Mouse (Mus musculus) lung, postnatal 10 days (tissue): ENCODE data around the gene Rnf2.
A peak's percentile ranks its signal among the peaks of the same experiment; 100 is the strongest.

Experiments used
- DNase-seq: peaks from one replicate; pipeline ENCODE4 v3.0.0; 2021

Gene Rnf2

DNA sequence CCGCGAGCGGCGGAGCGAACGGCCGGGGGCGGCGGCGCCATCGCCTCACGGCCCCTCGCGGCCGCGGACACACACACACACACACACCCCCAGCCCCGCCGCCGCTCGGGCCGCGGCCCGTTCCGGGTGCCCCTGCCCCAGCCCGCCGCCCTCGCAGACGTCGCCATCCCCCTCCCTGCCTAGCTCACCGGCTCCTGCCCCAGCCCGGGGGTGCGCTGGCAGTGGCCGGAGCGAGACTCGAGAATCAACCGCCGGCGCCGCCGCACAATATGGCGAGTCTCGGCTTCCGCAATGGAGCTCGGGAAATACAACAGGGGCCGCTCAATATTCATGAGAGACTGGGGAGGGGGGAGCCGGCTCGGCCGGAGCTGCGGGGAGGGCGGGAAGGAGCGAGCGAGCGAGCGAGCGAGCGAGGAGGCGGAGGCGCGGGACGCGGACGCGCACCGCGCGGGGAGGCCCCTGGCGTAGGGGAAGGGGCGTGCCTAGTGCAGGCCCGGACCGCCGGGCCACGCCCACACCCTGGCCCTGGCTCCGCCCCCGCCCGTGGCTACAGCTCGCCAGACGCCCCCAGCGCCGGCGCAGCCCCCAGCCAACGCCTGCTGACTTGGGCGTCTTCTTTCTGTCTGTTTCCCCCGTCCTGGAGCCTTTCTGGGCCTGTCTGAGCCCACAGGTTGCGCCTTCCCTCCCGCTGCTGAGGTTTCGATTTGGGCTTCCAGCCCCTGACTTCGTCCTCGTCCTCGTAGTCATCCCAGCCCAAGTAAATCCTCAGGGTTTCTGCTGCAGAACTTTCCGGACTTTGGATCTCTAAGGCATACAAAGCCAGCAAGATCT is at the start of gene Rnf2:
Rnf2 (minus strand) TSS at position 425 of the 831 bp plus-strand sequence.
- peak; percentile 96 for DNase-seq

DNA sequence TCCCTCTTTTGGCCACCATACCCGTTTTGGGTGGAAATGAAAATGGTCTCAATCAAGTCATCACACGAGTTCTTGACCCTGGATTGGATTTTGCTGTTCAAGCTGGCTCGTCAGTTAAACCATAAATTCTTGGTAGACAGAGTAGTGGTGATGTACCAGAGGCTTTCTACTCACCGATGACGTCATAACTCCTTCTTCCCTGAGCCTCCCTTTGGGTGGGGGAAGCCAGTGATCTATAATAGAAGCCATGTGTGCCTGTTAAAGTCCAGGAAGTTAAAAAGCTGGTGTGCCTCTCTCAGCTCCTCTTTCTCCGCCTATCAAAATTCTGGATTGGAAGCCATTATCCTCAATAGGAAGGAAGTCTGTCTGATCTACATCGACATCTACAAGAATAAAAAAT is 49.0 kb upstream of the Rnf2 start:
- no peak for DNase-seq

DNA sequence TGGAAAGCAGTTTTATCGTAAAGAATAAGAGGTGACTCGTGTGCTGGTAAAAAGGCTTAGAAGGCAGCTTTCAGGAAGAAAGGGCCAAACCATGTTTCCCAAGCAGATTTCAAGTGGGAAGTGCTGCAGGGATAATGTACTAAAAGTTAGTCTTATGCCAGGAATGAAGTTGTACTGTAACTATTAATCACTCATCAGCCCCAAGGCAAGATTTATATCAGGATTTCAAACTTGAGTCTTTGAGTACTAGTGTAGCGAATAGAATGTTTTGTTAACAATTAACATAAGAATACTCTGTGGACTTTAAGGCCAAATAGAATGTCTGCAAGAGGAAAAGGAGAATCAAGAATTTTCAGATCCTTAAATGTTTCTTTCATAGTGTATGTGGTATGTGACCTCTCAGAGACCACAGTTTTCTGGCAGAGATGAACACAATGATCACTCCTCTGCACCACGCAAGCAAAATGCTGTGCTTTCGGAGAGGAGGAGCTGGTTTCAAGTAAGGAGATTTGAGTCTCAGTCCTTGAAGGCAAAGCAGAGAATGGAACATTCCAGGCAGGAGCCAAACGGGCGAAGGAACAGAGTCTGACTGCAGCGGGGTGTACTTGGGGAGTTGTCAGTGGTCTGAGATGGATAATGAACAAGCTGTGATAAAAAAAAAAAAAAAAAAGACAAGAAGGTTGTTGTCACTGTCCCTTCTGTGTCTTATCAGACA is 48.3 kb upstream of the Rnf2 start:
- DNase-seq: peak; percentile 11

DNA sequence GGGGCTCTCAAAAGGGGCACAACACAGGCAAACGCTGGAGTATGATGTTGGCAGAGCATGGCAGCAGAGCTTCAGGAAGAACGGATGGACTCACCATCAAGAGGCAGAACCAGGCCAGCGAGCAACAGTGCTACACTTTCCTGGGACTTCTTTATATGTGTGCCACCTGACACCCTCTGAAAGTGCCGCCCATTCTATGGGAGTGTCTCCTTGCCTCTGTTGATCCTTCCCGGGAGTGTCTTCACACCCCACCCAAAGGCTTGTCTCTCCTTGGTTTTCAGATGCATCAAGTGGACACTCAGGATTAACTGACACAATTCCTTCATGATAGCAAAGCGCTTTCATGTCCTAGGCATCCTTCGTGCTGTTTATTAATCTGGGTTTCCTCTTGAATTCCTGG is 44.8 kb upstream of the Rnf2 start:
- DNase-seq: no peak

DNA sequence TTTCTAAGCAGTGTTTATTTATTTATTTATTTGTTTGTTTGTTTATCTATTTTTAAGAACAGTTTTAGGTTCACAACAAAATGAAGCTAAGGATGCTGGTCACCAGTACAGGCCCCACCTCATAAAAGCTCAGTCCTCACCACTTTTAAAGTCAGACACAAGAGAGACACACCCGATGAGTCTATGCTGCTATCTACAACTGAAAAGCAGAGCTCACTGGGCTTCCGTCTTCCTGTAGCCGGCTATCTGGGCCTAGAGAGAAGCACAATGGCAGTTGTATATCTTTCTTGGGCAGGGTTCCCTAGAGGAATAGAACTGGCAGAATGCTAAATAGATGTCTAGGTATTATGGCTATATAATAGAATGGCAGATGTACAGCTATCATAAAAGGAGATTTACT is 43.8 kb upstream of the Rnf2 start:
- DNase-seq: no peak

DNA sequence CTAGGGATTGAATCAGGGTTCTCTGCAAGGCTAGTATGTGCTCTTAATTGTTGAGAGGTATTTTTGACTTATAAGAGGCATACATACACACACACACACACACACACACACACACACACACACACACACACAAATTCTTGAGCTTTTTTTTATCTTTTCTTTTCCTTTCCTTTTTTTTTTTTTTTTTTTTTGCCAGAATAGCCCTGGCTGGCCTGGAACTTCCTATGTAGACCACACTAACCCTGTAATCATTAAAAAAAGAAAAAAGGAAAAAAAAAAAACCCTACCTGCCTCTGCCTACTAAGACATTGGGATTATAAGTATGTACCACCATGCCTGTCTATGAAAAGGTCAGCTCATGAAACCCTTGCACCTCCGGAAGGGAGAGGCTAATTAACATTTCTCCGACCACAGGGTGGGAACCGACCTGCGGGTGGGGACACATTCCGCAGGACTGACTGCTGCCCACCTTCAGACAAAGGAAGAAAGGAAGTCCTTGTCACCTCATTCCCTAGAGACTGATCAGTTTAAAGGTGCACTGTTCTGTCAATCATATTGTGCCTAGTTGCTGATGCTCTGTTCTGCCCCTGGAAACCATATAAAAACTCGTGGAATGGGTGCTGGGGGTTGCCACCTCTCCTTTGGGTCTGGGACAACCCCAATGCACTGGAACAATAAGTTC is 43.2 kb upstream of the Rnf2 start:
- no peak for DNase-seq

DNA sequence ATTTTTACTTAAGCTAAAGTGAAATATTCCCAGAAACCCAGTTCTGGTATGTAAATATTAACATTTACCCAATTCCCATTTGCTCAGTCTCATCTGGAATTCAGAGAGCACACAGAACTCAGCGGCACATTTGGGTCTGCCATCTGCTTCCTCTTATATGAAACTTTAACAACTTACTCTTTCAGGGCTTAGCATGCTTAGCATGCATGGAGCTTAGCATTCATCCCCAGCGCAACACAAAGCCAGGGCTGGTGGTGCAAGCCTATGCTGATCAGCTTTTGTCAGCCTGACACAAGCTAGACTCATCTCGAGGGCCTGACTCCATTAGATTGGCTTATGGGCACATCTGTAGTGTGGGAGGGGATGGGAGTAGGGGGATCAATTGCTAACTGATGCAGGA is 25.9 kb upstream of the Rnf2 start:
- no peak for DNase-seq

DNA sequence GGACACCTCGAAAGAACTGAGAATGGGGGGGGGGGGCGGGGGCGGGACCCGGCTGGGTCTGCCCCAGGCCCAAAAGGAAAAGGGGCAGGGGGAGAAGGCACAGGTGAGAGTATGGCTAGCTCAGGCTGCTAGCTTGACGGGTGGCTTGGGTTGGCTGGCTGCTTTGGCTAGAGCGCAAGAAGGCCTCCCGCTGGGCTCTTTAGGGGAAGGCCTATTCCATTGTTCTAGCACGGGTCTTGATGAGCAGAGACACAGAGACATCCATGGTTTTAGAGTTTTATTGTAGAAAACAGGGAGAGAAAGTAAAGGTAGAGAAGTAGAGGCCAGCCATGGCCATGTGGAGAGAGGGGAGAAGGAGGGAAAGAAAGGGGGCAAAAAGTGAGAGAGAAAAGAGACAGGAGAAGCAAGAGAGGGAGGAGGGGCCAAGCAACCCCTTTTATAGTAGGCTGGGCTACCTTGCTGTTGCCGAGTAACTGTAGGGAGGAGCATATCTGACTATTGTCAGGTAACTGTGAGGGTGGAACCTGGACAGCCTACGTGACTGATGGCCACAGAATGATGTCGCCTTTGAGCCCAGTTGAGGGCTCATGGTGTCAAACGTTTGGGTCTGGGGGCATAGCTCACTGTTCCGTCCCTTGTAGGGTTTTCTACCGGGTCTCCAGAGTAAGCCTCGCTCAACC is 17.0 kb upstream of the Rnf2 start:
- DNase-seq: no peak

DNA sequence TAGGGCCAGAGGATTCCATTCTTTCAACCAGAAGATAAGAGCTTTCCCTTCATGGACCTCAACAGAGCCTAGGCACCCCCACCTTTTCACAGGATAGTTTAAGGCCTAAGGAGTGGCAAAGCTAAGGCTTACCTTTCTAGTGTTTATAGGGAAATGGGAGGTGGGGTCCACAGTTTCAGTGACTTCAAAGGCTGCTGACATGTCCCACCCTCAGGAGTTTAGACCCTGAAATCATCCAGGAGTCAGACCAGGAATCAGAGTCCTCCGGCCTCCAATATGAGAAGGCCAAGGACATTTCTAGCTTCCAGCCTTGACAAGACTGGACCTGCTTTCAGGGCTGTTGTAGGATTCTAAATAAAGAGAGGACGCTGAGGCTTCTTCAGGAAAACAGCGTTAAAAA is 16.1 kb upstream of the Rnf2 start:
- no peak for DNase-seq

DNA sequence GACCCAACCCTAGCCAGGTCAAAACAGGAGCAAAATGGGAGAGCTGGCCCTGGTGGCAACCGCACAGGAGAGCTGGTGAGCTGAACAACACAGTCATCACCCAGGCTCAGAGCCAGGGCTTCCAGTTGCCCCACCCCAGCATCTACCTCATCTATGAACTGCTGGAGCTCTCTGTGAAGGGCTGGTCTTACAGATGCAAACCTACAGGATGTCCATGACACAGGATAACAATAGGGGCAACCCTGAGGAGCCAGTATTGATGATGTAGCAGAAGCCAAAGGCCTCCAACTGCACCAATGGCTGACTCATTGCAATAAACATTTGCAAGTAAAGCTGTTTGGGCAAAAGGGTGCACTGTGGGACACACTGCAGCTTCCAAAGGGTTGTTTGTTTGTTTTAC is 15.0 kb upstream of the Rnf2 start:
- DNase-seq: no peak

DNA sequence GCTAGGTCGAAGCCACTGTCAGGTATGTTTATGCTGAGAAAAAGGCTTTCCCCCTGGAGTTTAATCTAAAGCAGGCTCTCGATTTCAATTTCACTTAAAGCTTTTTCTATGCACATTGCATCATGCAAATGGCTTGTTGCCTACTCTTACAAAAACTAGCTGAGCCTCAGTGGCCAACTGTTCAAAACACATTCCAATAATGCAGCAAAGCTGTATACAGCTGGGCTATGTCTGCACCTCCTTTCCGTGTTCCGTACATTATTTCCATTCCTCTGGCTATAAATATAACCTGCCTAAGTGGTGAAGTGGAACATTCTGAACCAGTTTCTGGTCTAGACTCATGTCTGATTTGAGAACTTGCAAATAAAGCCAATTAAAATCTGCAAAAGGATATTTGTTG is 13.4 kb upstream of the Rnf2 start:
- DNase-seq: no peak

DNA sequence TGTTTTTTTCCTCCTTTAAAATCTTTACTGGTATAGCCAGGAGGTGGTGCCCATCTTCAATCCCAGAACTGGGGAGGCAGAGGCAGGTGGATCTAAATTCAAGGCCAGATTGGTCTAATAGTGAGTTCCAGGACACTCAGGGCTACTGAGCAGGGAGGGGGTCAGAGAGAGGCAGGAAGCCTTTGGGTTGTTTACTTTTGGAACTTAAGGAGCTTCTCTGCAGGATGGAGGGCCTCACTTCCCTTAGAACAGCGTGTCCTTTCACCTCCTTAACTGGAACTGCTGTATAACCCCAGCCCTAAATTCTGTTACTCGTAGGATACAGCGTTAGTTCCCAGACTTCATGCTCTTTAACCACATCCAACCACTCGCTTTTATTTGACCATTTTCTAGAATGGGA is 10.1 kb upstream of the Rnf2 start:
- no peak for DNase-seq

DNA sequence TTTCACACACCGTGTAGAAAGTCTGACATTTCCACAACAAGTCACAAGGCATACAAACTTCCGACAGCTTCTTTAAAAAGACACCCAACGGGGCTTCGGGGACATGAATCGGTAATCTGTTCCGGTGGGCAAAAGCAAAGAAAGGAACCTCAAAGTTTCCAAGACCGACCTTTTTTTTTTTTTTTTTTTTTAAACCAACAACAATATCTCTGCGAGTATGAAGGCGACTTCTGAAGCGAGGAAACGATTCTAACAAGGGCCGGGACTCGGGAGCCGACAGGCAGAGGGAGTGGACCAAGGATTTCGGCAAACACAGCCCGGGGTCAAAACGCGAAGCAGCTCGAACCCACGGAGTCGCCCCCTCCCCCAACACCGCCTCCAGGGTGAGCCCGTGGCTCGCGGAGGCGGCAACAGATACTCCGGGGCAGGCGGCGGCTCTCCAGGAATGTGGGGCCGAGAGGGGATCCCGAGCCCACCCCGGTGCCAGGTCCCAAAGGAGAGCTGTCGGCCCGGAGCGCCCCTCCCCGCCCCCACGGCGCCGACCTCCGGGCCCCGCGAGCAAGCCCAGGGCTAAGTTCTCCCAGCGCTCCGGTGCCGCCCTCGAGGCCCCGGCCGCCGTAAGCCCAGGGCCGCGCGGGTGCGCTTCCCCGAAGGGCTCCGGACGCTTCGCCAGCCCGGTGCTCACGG is 797 bp downstream of the Rnf2 start:
- DNase-seq: peak; percentile 67

DNA sequence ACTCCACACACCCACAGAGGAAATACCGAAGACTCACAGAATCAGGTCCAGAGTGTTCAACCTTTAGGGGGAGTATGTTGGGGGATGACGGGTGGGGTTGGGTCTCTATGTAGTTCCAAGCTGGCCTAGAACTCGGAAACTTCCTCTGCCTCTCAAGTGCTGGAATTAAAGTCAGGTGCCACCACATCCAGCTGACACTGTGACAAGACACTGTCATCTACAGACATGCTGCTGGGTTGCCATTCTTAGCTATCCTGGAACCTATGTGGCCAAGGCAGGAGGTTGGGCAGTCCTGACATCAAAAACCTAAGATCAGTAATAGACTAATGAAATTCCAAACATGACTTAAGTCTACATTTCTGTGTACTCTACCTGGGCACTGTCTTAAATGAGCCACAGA is 2.4 kb downstream of the Rnf2 start:
- no peak for DNase-seq

DNA sequence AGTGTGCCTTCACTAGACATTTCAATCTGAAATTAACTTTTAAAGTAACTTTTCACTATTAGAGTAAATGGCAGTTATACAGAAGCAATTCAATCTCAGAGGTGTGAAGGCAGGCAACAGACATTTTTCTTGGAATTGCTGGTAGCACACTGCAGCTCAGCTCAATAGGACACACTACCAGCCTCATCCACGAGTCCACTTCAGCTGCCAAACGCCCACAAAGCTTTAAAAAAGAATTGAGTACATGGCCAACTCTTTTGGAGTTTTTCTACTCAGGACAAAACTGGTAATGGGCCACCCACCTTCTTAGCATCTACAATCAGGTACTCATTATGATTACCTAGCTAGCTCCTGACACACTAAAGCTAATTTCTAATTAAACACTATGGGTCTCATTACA is 2.8 kb downstream of the Rnf2 start:
- no peak for DNase-seq

DNA sequence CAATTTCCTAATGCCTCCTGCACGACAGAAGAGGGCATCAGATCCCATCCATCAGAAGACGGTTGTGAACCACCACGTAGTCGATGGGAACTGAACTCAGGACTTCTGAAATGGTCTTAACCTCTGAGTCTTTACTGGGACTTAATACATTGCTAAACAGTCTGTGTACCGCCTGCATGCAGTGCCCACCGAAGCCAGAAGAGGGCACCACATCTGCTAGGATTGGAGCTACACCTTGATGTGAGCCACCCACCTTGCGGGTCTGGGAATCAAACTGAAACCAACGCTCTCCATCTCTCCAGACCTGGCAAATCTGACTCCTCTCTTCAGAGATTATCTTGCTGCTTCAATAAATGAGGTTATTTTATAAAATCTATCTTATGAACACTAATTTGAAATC is 3.7 kb downstream of the Rnf2 start:
- DNase-seq: peak; percentile 65

DNA sequence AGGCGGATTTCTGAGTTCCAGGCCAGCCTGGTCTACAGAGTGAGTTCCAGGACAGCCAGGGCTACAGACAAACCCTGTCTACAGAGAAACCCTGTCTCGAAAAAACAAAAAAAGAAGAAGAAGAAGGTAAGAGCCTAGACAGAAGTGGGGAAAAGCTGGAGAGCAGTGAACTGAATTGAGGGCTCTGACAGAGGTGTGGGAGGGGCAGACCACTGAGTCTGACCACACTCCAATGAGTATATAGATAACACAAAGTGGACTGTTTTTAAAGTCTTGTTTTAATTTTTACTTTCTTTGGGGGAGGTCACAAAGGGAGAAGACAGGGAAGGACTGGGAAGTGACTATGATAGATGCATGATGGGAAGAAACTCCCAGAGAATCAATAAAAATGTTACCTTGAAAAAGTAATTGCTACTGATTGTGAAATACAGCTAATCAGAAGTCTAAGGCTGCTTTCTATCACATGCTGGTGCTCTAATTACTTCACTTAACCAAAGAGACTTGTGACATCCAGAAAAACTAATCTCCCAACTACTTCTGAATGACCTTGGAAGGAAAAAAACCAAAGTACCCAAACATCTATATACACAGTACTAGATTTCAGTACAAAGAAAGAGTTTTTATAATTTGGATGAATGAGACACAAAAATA is 5.0 kb downstream of the Rnf2 start:
- DNase-seq: no peak

DNA sequence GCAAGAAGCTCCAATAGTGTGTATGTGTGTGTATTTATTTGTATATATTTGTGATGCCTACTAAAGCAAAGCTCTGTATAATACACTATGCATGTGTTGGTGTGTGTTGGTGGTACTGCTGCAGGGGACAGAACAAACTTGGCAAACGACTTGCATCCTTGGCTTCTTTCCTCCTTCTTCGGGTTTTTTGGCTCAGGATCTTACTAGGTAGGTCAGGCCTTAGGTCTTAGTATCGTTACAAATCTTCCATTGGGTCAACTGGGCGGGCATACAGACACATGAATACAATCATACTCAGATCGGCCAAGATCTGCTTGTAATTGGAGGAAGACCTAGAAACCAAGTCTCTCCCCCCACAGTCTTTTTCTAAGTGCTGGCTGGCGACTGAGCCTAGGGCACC is 6.0 kb downstream of the Rnf2 start:
- DNase-seq: no peak

DNA sequence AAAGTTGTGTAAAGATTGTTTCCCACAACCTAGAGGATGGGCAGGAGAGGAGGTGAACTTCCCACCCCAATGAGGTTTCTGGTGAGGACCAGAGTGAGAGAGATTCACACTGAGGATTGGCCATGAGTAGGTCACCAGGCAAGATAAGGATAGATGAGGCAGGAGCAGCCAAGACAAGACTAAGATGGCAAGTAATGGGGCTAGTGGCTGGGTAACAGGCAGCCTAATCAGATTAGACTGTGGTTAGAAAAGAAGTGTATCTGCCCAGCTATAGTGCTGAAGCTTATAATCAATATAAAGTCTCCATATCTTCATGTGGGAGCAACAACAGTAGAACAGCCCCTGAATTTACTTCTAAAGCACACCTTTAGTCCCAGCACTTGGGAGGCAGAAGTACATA is 6.9 kb downstream of the Rnf2 start:
- DNase-seq: no peak

DNA sequence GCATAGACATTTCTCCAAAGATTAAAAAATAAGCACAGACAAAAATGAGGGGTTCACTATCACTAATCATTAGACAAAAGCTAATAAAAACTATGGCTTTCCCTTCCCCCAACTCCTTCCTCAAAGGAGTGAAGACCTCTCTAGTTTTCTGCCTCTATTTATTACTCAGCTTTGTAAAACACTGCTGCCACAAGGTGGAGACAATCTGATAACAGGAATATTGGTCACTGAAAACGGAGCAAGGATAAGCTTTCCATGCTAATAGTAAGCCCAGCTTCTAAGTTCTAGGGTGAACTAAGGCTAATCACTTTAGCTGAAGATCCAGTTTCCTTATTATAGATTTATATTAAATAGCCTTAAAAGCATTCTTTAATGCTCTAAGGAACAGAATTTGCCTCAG is 8.3 kb downstream of the Rnf2 start:
- DNase-seq: peak; percentile 18

DNA sequence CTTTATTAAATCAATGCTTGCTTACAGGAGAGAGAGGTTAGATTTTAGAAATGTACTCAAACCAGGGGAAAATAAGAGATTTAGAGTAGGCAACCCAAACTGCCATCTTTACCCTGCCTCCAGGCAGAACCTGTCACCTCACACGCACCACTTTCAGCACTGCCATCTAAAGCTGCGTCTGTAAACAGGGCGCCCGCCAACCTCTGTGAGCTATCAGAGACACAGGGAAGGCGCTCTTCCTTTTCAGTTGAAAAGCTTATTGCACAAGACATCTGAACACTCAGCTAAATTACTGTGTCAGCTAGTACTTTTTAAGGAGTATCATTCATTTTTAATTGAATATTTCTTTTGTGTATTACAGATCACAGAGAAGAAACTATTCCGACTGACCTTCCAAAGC is 10.9 kb downstream of the Rnf2 start:
- peak; percentile 32 for DNase-seq

DNA sequence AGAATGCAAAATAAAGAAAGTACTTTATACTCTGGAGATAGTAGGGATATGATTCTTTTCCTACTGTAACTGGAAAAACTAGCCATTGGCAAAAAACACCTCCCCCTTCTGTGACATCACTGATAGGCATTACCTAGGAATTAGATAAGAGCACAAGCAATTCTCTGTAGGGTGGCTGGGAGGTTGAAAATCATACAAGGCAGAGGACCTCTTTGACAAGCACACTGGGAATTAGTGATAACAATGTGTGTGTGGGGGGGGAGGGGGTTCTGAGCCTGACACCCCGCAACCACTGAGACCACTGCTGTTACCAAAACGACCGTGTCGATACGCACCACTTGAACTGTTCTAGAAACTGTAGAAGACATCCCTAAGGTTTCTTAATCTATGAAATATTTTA is 16.0 kb downstream of the Rnf2 start:
- DNase-seq: no peak
